Mouse (Mus musculus): Measurements from ENCODE around the gene Ciz1.
A peak's percentile ranks its signal among the peaks of the same experiment; 100 is the strongest.

Gene Ciz1

GRCm38 (mm10) chr2:32352151-32353006, at the start of gene Ciz1:
TSS of gene Ciz1 (plus strand) at chr2:32352327.
- peak; percentile 75 for DNase-seq (ENCODE audit: low read depth, low spot score)

- DNase-seq (ENCODE audit: low read depth, low spot score): no peak
Measured at GRCm38 (mm10) chr2:32302952-32303351, 49.2 kb upstream of the Ciz1 start.

GRCm38 (mm10) chr2:32304145-32304832, 47.8 kb upstream of the Ciz1 start:
- no peak for DNase-seq (ENCODE audit: low read depth, low spot score)

GRCm38 (mm10) chr2:32305668-32306067, 46.5 kb upstream of the Ciz1 start:
- DNase-seq (ENCODE audit: low read depth, low spot score): no peak

- DNase-seq (ENCODE audit: low read depth, low spot score): no peak
Measured at GRCm38 (mm10) chr2:32306176-32306575, 46.0 kb upstream of the Ciz1 start.

- DNase-seq (ENCODE audit: low read depth, low spot score): no peak
Measured at GRCm38 (mm10) chr2:32307247-32307798, 44.8 kb upstream of the Ciz1 start.

- DNase-seq (ENCODE audit: low read depth, low spot score): peak; percentile 36
Measured at GRCm38 (mm10) chr2:32307941-32308760, 44.0 kb upstream of the Ciz1 start.

- DNase-seq (ENCODE audit: low read depth, low spot score): no peak
Measured at GRCm38 (mm10) chr2:32308870-32309568, 43.1 kb upstream of the Ciz1 start.

GRCm38 (mm10) chr2:32310096-32310845, 41.9 kb upstream of the Ciz1 start:
- no peak for DNase-seq (ENCODE audit: low read depth, low spot score)

GRCm38 (mm10) chr2:32311443-32312317, 40.4 kb upstream of the Ciz1 start:
- no peak for DNase-seq (ENCODE audit: low read depth, low spot score)

- DNase-seq (ENCODE audit: low read depth, low spot score): peak; percentile 68
Measured at GRCm38 (mm10) chr2:32312318-32312964, 39.7 kb upstream of the Ciz1 start.

GRCm38 (mm10) chr2:32314831-32315230, 37.3 kb upstream of the Ciz1 start:
- no peak for DNase-seq (ENCODE audit: low read depth, low spot score)

- DNase-seq (ENCODE audit: low read depth, low spot score): no peak
Measured at GRCm38 (mm10) chr2:32315751-32316150, 36.4 kb upstream of the Ciz1 start.

GRCm38 (mm10) chr2:32316887-32317656, 35.1 kb upstream of the Ciz1 start:
- no peak for DNase-seq (ENCODE audit: low read depth, low spot score)

GRCm38 (mm10) chr2:32317791-32318417, 34.2 kb upstream of the Ciz1 start:
- DNase-seq (ENCODE audit: low read depth, low spot score): no peak

GRCm38 (mm10) chr2:32318709-32319585, 33.2 kb upstream of the Ciz1 start:
- DNase-seq (ENCODE audit: low read depth, low spot score): no peak
